Mouse (Mus musculus): ENCODE results near the gene Rps15a. TPM values are rescaled to one million over a fixed set of nuclear protein-coding genes. Genes with fewer than 3 reads are reported as not detected.

The Rps15a gene
- polyA plus RNA-seq (2015; fragmentation: Nextera tagmentation; extraction: Ambion mirVana) = 480 and 508 TPM in 2 replicates

GRCm38 (mm10) chr7:118115877-118116568, at the start of gene Rps15a:
TSS of gene Rps15a (minus strand) at chr7:118116188.
- H3K27me3 ChIP-seq (replicated peaks) = no peaks in the 10 kb centered on the region
- H3K36me3 ChIP-seq = peaks cover 72% of the 10 kb centered on the region
- no peaks in the 10 kb centered on the region for H3K9me3 ChIP-seq
- H3K4me2 ChIP-seq = peak within 1 kb of the TSS; percentile 98
- peak within 1 kb of the TSS; percentile 86 for H3K4me3 ChIP-seq
- H3K9ac ChIP-seq = peak within 1 kb of the TSS; percentile 95
- peak; percentile 66 for ATAC-seq (ENCODE audit: extremely low read depth, insufficient number of reproducible peaks, low FRiP score, low TSS enrichment)
- peaks cover 42% of the 10 kb centered on the region for H3K4me1 ChIP-seq
- peak within 1 kb of the TSS; percentile 90 for H3K27ac ChIP-seq (replicated peaks)
- under 1% methylated on average over 40 of the region's 40 CpGs for WGBS

DNA sequence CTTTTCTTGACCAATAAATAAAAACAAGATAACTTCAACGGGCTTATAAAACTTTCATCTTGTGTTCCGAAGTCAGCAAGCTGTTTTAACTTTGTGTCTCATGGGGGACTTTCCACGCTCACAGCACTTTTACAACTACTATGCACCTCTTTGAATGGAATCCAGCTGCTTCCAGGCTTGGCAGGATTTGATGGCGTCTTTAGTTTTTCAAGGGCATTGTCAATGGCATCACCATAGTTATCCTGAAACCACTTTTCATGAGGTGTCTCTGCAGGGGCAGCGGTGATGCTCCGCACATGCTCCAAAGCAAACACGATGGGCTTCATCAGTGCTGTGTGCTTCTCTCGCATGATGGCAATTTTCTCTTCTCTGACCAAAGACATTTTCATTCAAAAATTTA, 47.0 kb upstream of the Rps15a start:
- ATAC-seq (ENCODE audit: extremely low read depth, insufficient number of reproducible peaks, low FRiP score, low TSS enrichment) = no peak
- 93% methylated on average over 8 of the region's 8 CpGs for WGBS
- Histone ChIP-seq H3K4me2 (no peak overlapping the region), H3K36me3 (peaks cover 82% of the 10 kb centered on the region), H3K4me3 (no peak overlapping the region), H3K27ac (replicated peaks) (no peak overlapping the region), H3K9me3 (no peaks in the 10 kb centered on the region), H3K27me3 (replicated peaks) (no peaks in the 10 kb centered on the region), H3K9ac (no peak overlapping the region), H3K4me1 (no peaks in the 10 kb centered on the region)

- WGBS = 78% methylated on average over 3 of the region's 3 CpGs
- H3K9me3 ChIP-seq = no peaks in the 10 kb centered on the region
- no peak overlapping the region for H3K9ac ChIP-seq
Observed at GRCm38 (mm10) chr7:118160121-118160520, 44.1 kb upstream of the Rps15a start.

DNA sequence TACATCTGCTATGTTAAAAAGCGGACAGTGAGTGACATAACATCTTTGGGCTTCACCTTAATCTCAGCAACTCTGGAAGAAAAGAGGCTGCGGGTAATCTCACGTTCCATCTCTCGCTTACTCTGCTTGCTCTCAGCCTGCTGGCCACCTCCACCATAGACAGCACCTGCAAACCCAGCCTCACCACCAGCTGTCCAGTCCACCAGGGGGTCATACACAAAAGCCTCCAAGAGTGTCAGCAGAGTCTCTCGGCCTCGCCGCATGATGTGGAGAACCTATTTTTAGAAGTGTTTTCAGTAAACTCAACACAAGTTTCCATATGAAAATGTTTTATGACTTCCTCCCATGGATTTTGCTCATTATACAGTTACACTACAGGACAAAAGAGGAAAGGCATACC, 40.5 kb upstream of the Rps15a start:
- Histone ChIP-seq H3K27ac (replicated peaks) (no peak overlapping the region), H3K4me3 (no peak overlapping the region), H3K4me1 (no peaks in the 10 kb centered on the region), H3K9ac (no peak overlapping the region), H3K4me2 (no peak overlapping the region), H3K27me3 (replicated peaks) (no peaks in the 10 kb centered on the region), H3K36me3 (peaks cover 90% of the 10 kb centered on the region), H3K9me3 (no peaks in the 10 kb centered on the region)
- ATAC-seq (ENCODE audit: extremely low read depth, insufficient number of reproducible peaks, low FRiP score, low TSS enrichment) = no peak
- 72% methylated on average over 7 of the region's 7 CpGs for whole genome bisulfite sequencing

More at GRCm38 (mm10) chr7:118160121-118160520, 44.1 kb upstream of the Rps15a start:
- H3K36me3 ChIP-seq = peaks cover 81% of the 10 kb centered on the region
- H3K4me1 ChIP-seq = no peaks in the 10 kb centered on the region
- no peak overlapping the region for H3K4me3 ChIP-seq
- H3K4me2 ChIP-seq = no peak overlapping the region
- H3K27me3 ChIP-seq (replicated peaks) = no peaks in the 10 kb centered on the region
- no peak overlapping the region for H3K27ac ChIP-seq (replicated peaks)
- ATAC-seq (ENCODE audit: extremely low read depth, insufficient number of reproducible peaks, low FRiP score, low TSS enrichment) = no peak

DNA sequence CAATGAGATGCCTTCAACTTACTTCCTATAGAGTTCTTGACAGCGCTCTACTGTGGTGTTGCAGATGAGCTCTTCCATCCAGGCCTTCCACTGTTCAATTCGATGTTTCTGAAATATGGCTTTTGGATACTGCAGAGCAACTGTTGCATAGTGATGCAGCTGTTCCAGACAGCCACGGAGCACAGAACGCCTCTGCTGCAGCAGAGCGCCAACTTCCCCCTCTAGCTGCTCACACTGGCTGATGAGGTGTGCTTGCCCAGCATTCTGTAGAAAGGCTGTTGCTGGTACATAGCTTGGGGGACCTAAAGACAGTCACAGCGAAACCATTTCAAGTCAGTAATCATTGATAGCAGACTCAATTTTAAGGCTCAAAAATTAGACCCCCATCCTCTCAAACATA, 38.2 kb upstream of the Rps15a start:
- ATAC-seq (ENCODE audit: extremely low read depth, insufficient number of reproducible peaks, low FRiP score, low TSS enrichment) = no peak
- Histone ChIP-seq H3K4me1 (no peaks in the 10 kb centered on the region), H3K9ac (no peak overlapping the region), H3K36me3 (peaks cover 85% of the 10 kb centered on the region), H3K4me3 (no peak overlapping the region), H3K27ac (replicated peaks) (no peak overlapping the region), H3K27me3 (replicated peaks) (no peaks in the 10 kb centered on the region), H3K9me3 (no peaks in the 10 kb centered on the region), H3K4me2 (no peak overlapping the region)
- WGBS = 92% methylated on average over 6 of the region's 6 CpGs

DNA sequence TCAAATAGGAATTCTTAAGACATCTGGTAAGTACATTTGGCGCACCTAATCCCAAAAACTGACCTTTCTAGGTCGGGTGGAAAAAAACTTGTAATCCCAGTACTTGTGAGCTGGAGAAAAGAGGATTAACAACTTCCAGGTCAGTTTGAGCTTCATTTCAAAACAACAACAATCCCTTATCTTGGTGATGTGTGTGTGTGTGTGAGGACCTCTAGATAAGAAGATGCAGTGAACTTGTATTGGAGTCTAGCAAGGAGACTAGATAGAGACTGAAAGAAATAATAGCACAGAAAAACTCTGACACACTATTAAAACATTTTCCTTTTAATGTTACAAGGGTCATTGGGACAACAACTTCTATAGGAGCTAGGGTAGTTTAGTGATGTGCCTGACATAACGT, 27.6 kb upstream of the Rps15a start:
- 76% methylated on average over 3 of the region's 3 CpGs for WGBS
- Histone ChIP-seq H3K4me3 (no peak overlapping the region), H3K36me3 (peaks cover 87% of the 10 kb centered on the region), H3K9me3 (no peaks in the 10 kb centered on the region), H3K4me1 (no peaks in the 10 kb centered on the region), H3K9ac (no peak overlapping the region), H3K4me2 (no peak overlapping the region), H3K27ac (replicated peaks) (no peak overlapping the region), H3K27me3 (replicated peaks) (no peaks in the 10 kb centered on the region)
- no peak for ATAC-seq (ENCODE audit: extremely low read depth, insufficient number of reproducible peaks, low FRiP score, low TSS enrichment)

GRCm38 (mm10) chr7:118143123-118143522, 27.1 kb upstream of the Rps15a start:
- Histone ChIP-seq H3K27me3 (replicated peaks) (no peaks in the 10 kb centered on the region), H3K9ac (no peak overlapping the region), H3K27ac (replicated peaks) (no peak overlapping the region), H3K4me2 (no peak overlapping the region), H3K4me3 (no peak overlapping the region), H3K9me3 (no peaks in the 10 kb centered on the region), H3K36me3 (peaks cover 85% of the 10 kb centered on the region), H3K4me1 (no peaks in the 10 kb centered on the region)
- ATAC-seq (ENCODE audit: extremely low read depth, insufficient number of reproducible peaks, low FRiP score, low TSS enrichment) = no peak
- 79% methylated on average over 4 of the region's 4 CpGs for WGBS

DNA sequence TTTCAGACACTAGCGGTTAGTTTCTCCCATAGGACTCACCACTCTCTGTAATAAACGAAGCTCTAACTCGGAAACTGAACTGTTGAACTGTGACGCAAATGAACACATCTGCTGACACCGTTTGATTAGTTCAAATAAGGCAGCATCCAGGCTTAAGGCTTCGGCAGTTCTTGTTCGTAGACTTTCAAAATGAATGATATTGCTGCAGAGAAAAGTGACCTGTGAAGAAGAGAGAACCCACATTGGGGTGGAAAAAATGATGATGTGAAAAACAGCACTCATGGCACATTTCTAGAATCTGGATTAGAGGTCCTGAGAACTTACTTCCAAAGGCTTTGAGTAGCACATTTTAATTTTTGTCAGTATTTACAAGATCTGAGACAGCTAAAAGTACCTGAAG, 25.3 kb upstream of the Rps15a start:
- no peak overlapping the region for H3K4me2 ChIP-seq
- H3K4me1 ChIP-seq = no peaks in the 10 kb centered on the region
- 91% methylated on average over 7 of the region's 7 CpGs for WGBS
- no peaks in the 10 kb centered on the region for H3K9me3 ChIP-seq
- no peak for ATAC-seq (ENCODE audit: extremely low read depth, insufficient number of reproducible peaks, low FRiP score, low TSS enrichment)
- peaks cover 90% of the 10 kb centered on the region for H3K36me3 ChIP-seq
- no peak overlapping the region for H3K9ac ChIP-seq
- no peak overlapping the region for H3K4me3 ChIP-seq
- H3K27me3 ChIP-seq (replicated peaks) = no peaks in the 10 kb centered on the region
- H3K27ac ChIP-seq (replicated peaks) = no peak overlapping the region

- Histone ChIP-seq H3K4me1 (peaks cover 6% of the 10 kb centered on the region), H3K9ac (no peak overlapping the region), H3K27me3 (replicated peaks) (no peaks in the 10 kb centered on the region), H3K36me3 (peaks cover 60% of the 10 kb centered on the region), H3K4me2 (no peak overlapping the region), H3K27ac (replicated peaks) (no peak overlapping the region), H3K9me3 (no peaks in the 10 kb centered on the region), H3K4me3 (no peak overlapping the region)
- WGBS = 80% methylated on average over 11 of the region's 11 CpGs
- ATAC-seq (ENCODE audit: extremely low read depth, insufficient number of reproducible peaks, low FRiP score, low TSS enrichment) = no peak
Observed at GRCm38 (mm10) chr7:118135128-118135527, 19.1 kb upstream of the Rps15a start.

DNA sequence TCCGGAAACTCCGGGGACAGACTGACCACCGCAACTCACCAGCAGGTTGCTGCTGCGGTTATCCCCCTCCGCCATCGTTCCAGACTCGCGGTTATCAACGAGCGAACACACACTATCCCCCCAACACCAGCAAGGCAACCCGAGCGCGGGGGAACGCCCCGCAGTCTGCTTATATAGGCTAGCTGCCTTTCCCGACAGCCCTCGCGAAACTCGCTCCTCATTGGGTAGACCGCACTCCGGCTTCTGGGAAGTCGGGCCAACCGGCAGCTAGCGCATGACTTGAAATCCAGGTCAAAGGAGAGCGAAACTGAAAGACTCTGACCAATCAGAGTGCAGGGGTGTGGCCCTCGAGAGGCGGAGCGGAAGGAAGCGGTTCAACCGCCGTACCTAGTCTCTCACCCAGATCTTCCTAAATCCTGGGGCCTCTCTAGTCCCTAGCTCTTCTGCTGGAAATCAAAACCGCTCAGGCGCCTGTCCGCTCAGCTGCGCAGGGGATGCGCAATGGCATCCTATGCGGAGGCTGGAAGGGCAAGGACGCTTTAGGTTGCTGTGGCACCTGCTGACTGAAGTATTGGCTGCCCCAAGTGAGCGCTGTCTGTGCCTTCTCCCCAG, 13.5 kb upstream of the Rps15a start, which contains the start of gene Arl6ip1:
Gene Arl6ip1 (minus strand): TSS at position 233 of the 612 bp plus-strand sequence.
- Histone ChIP-seq H3K9ac (peak within 1 kb of the TSS; percentile 95), H3K4me2 (peak within 1 kb of the TSS; percentile 70), H3K4me3 (peak within 1 kb of the TSS; percentile 94), H3K36me3 (peaks cover 27% of the 10 kb centered on the region), H3K4me1 (peaks cover 39% of the 10 kb centered on the region), H3K9me3 (no peaks in the 10 kb centered on the region), H3K27me3 (replicated peaks) (no peaks in the 10 kb centered on the region), H3K27ac (replicated peaks) (peak within 1 kb of the TSS; percentile 89)
- under 1% methylated on average over 39 of the region's 39 CpGs for WGBS
- ATAC-seq (ENCODE audit: extremely low read depth, insufficient number of reproducible peaks, low FRiP score, low TSS enrichment) = peak; percentile 98

- WGBS = 0% methylated on average over 21 of the region's 21 CpGs
- H3K4me1 ChIP-seq = peaks cover 39% of the 10 kb centered on the region
- peak overlapping the region; percentile 94 for H3K4me3 ChIP-seq
- peak overlapping the region; percentile 70 for H3K4me2 ChIP-seq
- H3K9me3 ChIP-seq = no peaks in the 10 kb centered on the region
- peaks cover 30% of the 10 kb centered on the region for H3K36me3 ChIP-seq
- H3K27ac ChIP-seq (replicated peaks) = peak overlapping the region; percentile 89
- H3K27me3 ChIP-seq (replicated peaks) = no peaks in the 10 kb centered on the region
- peak overlapping the region; percentile 95 for H3K9ac ChIP-seq
- ATAC-seq (ENCODE audit: extremely low read depth, insufficient number of reproducible peaks, low FRiP score, low TSS enrichment) = peak; percentile 52; the same call in 1 of the 2 replicates
Observed at GRCm38 (mm10) chr7:118128925-118129429, 13.0 kb upstream of the Rps15a start.
